Mouse (Mus musculus): ENCODE results near the gene Ankrd11.

GRCm38 (mm10) chr8:122834416-122834815 is 207.7 kb downstream of the Ankrd11 start:
- TF ChIP-seq CTCF (IDR thresholded peaks at IDR 0.05; ENCODE audit: low read depth) = no peak
- no peak for TF ChIP-seq EP300 (IDR thresholded peaks at IDR 0.05; ENCODE audit: low read depth)
